Mouse (Mus musculus) telencephalon, adult 2 months (tissue): ENCODE measurements around the gene Gabarapl2.

ENCODE experiments used
- DNase-seq: peaks from one replicate; pipeline ENCODE4 v3.0.0-alpha.2; 2011; ENCODE audit warnings: low read depth, low spot score

Gene Gabarapl2

GRCm38 (mm10) chr8:111967246-111967870, 26.9 kb downstream of the Gabarapl2 start:
- no peak for DNase-seq

- no peak for DNase-seq
These were observed 28.0 kb downstream of the Gabarapl2 start for GRCm38 (mm10) chr8:111968541-111968940.

- no peak for DNase-seq
These were observed 28.5 kb downstream of the Gabarapl2 start for GRCm38 (mm10) chr8:111968991-111969390.

- DNase-seq: no peak
These were observed 33.6 kb downstream of the Gabarapl2 start for GRCm38 (mm10) chr8:111974138-111974537.

GRCm38 (mm10) chr8:111975706-111976105, 35.2 kb downstream of the Gabarapl2 start:
- DNase-seq: no peak

- no peak for DNase-seq
These were observed 35.8 kb downstream of the Gabarapl2 start for GRCm38 (mm10) chr8:111976326-111976725.

- no peak for DNase-seq
These were observed 37.6 kb downstream of the Gabarapl2 start for GRCm38 (mm10) chr8:111978147-111978546.

GRCm38 (mm10) chr8:111982116-111982515, 41.6 kb downstream of the Gabarapl2 start:
- no peak for DNase-seq

- DNase-seq: no peak
These were observed 44.0 kb downstream of the Gabarapl2 start for GRCm38 (mm10) chr8:111984511-111984910.

GRCm38 (mm10) chr8:111989911-111990310, 49.4 kb downstream of the Gabarapl2 start:
- DNase-seq: no peak

GRCm38 (mm10) chr8:111991278-111991677, 50.8 kb downstream of the Gabarapl2 start:
- no peak for DNase-seq

- DNase-seq: peak; percentile 92
These were observed 51.7 kb downstream of the Gabarapl2 start, which contains the start of gene Adat1 for GRCm38 (mm10) chr8:111992013-111992702. Gene Adat1 (minus strand): TSS chr8:111992302.

- no peak for DNase-seq
These were observed 52.2 kb downstream of the Gabarapl2 start for GRCm38 (mm10) chr8:111992703-111993039.
